Mouse (Mus musculus): ENCODE measurements around the gene Plcd1.

Plcd1 gene

GRCm38 (mm10) chr9:119052154-119052944, 41.0 kb downstream of the Plcd1 start, which contains the start of gene Vill:
Vill (plus strand) TSS chr9:119052778.
- DNase-seq: peak; percentile 65

- no peak for DNase-seq
Observed at GRCm38 (mm10) chr9:119051158-119051557, 42.1 kb downstream of the Plcd1 start.

- peak; percentile 80 for DNase-seq
Observed at GRCm38 (mm10) chr9:119048182-119048903, 45.0 kb downstream of the Plcd1 start.

GRCm38 (mm10) chr9:119040101-119040775, 53.1 kb downstream of the Plcd1 start:
- DNase-seq: no peak

GRCm38 (mm10) chr9:119038574-119038973, 54.7 kb downstream of the Plcd1 start:
- DNase-seq: no peak

GRCm38 (mm10) chr9:119037076-119037730, 56.1 kb downstream of the Plcd1 start:
- no peak for DNase-seq

- no peak for DNase-seq
Observed at GRCm38 (mm10) chr9:119035836-119036235, 57.5 kb downstream of the Plcd1 start.

- no peak for DNase-seq
Observed at GRCm38 (mm10) chr9:119034676-119035665, 58.3 kb downstream of the Plcd1 start.

GRCm38 (mm10) chr9:119034069-119034468, 59.2 kb downstream of the Plcd1 start:
- no peak for DNase-seq

GRCm38 (mm10) chr9:119033111-119033921, 60.0 kb downstream of the Plcd1 start:
- no peak for DNase-seq

GRCm38 (mm10) chr9:119032538-119032937, 60.8 kb downstream of the Plcd1 start:
- DNase-seq: no peak

- no peak for DNase-seq
Observed at GRCm38 (mm10) chr9:119031772-119032171, 61.5 kb downstream of the Plcd1 start.

- no peak for DNase-seq
Observed at GRCm38 (mm10) chr9:119031038-119031437, 62.3 kb downstream of the Plcd1 start.

- DNase-seq: peak; percentile 44
Observed at GRCm38 (mm10) chr9:119029568-119029967, 63.7 kb downstream of the Plcd1 start.

- no peak for DNase-seq
Observed at GRCm38 (mm10) chr9:119028226-119029195, 64.8 kb downstream of the Plcd1 start.

- no peak for DNase-seq
Observed at GRCm38 (mm10) chr9:119027337-119027736, 66.0 kb downstream of the Plcd1 start.

GRCm38 (mm10) chr9:119025832-119026331, 67.4 kb downstream of the Plcd1 start:
- no peak for DNase-seq

- no peak for DNase-seq
Observed at GRCm38 (mm10) chr9:119025263-119025662, 68.0 kb downstream of the Plcd1 start.

- no peak for DNase-seq
Observed at GRCm38 (mm10) chr9:119021731-119022130, 71.6 kb downstream of the Plcd1 start.
